Comparison of ENCODE assay signal across 18 mouse cellular contexts in genomic region chr15:77757586-77758226, GRCm38 (mm10). TPM values are rescaled to one million over a fixed set of nuclear protein-coding genes. Genes with fewer than 3 reads are reported as not detected.
DNase-seq lines count a peak whose midpoint lies in the region; ATAC-seq and TF ChIP-seq lines count a peak whose summit lies in the region.
"Had no signal": no experiment of that assay in that cellular context is flagged by ENCODE, and none has a peak within 500 bp of the region (broad histone marks: within the 10 kb centered on the region; RNA-seq: fewer than 3 reads in every experiment).

No protein-coding gene starts in this region.

- no peaks in the 10 kb centered on the region for H3K4me1 ChIP-seq in kidney, postnatal 0 days (replicated peaks; ENCODE audit: insufficient read depth, low read length)
- no peaks in the 10 kb centered on the region for H3K4me1 ChIP-seq in kidney, embryonic 14.5 days (ENCODE audit: control insufficient read depth, insufficient read depth, low read length)
- H3K4me1 ChIP-seq in CH12.LX (ENCODE audit: control insufficient read depth in 1 of 2, insufficient read depth in 2 of 2): peaks cover 0 to 2% of the 10 kb centered on the region in 2 experiments; a peak in 1 of 4 replicates
- H3K4me1 ChIP-seq in liver, embryonic 14.5 days (replicated peaks; ENCODE audit: control insufficient read depth in 2 of 2, insufficient read depth in 2 of 2, low read length in 1 of 2): peaks cover 17 to 24% of the 10 kb centered on the region in 2 experiments
- H3K4me1 ChIP-seq: forebrain, embryonic 15.5 days; limb, embryonic 13.5 days had no signal

- no peak for DNase-seq in kidney, postnatal 0 days (ENCODE audit: low spot score)
- peak; percentile 59 for DNase-seq in 416B (ENCODE audit: low read depth)
- DNase-seq in CH12.LX (ENCODE audit: extremely low read depth): no peak
- no peak for DNase-seq in liver, embryonic 14.5 days (ENCODE audit: low read depth in 3 of 3, low spot score in 3 of 3)
- DNase-seq in left cerebral cortex, adult 11 months (ENCODE audit: low spot score): no peak
- DNase-seq: gastrocnemius, postnatal 10 days; thymus, adult 18-20 months had no signal

- 82% methylated on average over 4 of the region's 4 CpGs for WGBS in kidney, postnatal 0 days
- 80% methylated on average over 4 of the region's 4 CpGs for WGBS in kidney, embryonic 14.5 days
- WGBS in liver, embryonic 14.5 days (ENCODE audit: insufficient replicate concordance): 68% methylated on average over 4 of the region's 4 CpGs

- H3K79me2 ChIP-seq in CH12.LX (replicated peaks; ENCODE audit: control insufficient read depth, extremely low read depth, insufficient read depth, poor library complexity, severe bottlenecking): no peaks in the 10 kb centered on the region

- no peak for TF ChIP-seq EP300 in CH12.LX (IDR thresholded peaks at IDR 0.05; ENCODE audit: low read length)
- no peak for TF ChIP-seq EP300 in liver, embryonic 14.5 days (IDR thresholded peaks at IDR 0.05; ENCODE audit: low read depth)

- no peak for ATAC-seq in kidney, postnatal 0 days (replicated peaks; ENCODE audit: low FRiP score, low read depth)
- no peak for ATAC-seq in kidney, embryonic 14.5 days (ENCODE audit: low FRiP score, low TSS enrichment)
- no peak for ATAC-seq in liver, embryonic 14.5 days (ENCODE audit: insufficient read depth)
- ATAC-seq in megakaryocyte progenitor cell, adult 5-6 weeks (replicated peaks; ENCODE audit: poor library complexity): no peak
- ATAC-seq: forebrain, embryonic 15.5 days had no signal

- dilution Hi-C loops in CH12.LX (cut with MboI; ENCODE audit: extremely low pct_ligation_motif_present, extremely low pct_unique_long_range_greater_than_20kb, low sequenced_read_pairs): no loop called here

- H3K9me3 ChIP-seq in kidney, postnatal 0 days (replicated peaks; ENCODE audit: low read length): no peaks in the 10 kb centered on the region
- no peaks in the 10 kb centered on the region for H3K9me3 ChIP-seq in kidney, embryonic 14.5 days (ENCODE audit: control insufficient read depth, low read length)
- no peaks in the 10 kb centered on the region for H3K9me3 ChIP-seq in CH12.LX (replicated peaks; ENCODE audit: low read length)
- no peaks in the 10 kb centered on the region for H3K9me3 ChIP-seq in liver, embryonic 14.5 days (ENCODE audit: control insufficient read depth, low read length)
- H3K9me3 ChIP-seq: forebrain, embryonic 15.5 days; limb, embryonic 13.5 days had no signal

- H3K27ac ChIP-seq in kidney, postnatal 0 days: no peak overlapping the region
- H3K27ac ChIP-seq in kidney, embryonic 14.5 days (ENCODE audit: low read depth, low read length): no peak overlapping the region
- H3K27ac ChIP-seq in CH12.LX (ENCODE audit: insufficient read depth, low read depth): no peak overlapping the region
- H3K27ac ChIP-seq in liver, embryonic 14.5 days: no peak overlapping the region
- H3K27ac ChIP-seq: forebrain, embryonic 15.5 days; hindbrain, embryonic 14.5 days; limb, embryonic 13.5 days had no signal

- TF ChIP-seq POLR2A in CH12.LX (IDR thresholded peaks at IDR 0.05; ENCODE audit: low read depth, low read length): no peak

- TF ChIP-seq CTCF in kidney, postnatal 0 days (IDR thresholded peaks at IDR 0.05; ENCODE audit: low read depth): peak; percentile 51
- peak in 1 of 2 experiments; percentile 51; a peak in 2 of 4 replicates for TF ChIP-seq CTCF in CH12.LX (conservative IDR thresholded peaks at IDR 0.05 in 1 of 2, IDR thresholded peaks at IDR 0.05 in 1 of 2; ENCODE audit: low read depth in 2 of 2, low read length in 2 of 2)
- TF ChIP-seq CTCF in liver, embryonic 14.5 days (IDR thresholded peaks at IDR 0.05; ENCODE audit: low read depth): peak; percentile 65

- no peak overlapping the region for H3K9ac ChIP-seq in kidney, postnatal 0 days (ENCODE audit: low read depth, low read length)
- H3K9ac ChIP-seq in kidney, embryonic 14.5 days (ENCODE audit: low read depth, low read length): no peak overlapping the region
- H3K9ac ChIP-seq in CH12.LX (ENCODE audit: insufficient read depth, low read depth): no peak overlapping the region
- no peak overlapping the region for H3K9ac ChIP-seq in liver, embryonic 14.5 days (replicated peaks)
- H3K9ac ChIP-seq: forebrain, embryonic 15.5 days; hindbrain, embryonic 14.5 days; limb, embryonic 13.5 days had no signal

- no peaks in the 10 kb centered on the region for H3K27me3 ChIP-seq in kidney, postnatal 0 days (ENCODE audit: insufficient read depth, low read length)
- no peaks in the 10 kb centered on the region for H3K27me3 ChIP-seq in kidney, embryonic 14.5 days (ENCODE audit: control insufficient read depth, insufficient read depth, low read length)
- H3K27me3 ChIP-seq in CH12.LX (replicated peaks): peaks cover 13% of the 10 kb centered on the region
- H3K27me3 ChIP-seq in liver, embryonic 14.5 days (ENCODE audit: control insufficient read depth, insufficient read depth, low read length): no peaks in the 10 kb centered on the region
- H3K27me3 ChIP-seq: forebrain, embryonic 15.5 days; limb, embryonic 13.5 days had no signal

- in situ Hi-C loops in CH12.LX (cut with MboI; ENCODE audit: low pct_ligation_motif_present, low pct_unique_long_range_greater_than_20kb, low sequenced_read_pairs): no loop called here

- H3K4me3 ChIP-seq in kidney, postnatal 0 days (replicated peaks; ENCODE audit: low read depth, low read length): no peak overlapping the region
- no peak overlapping the region for H3K4me3 ChIP-seq in kidney, embryonic 14.5 days (ENCODE audit: low read length)
- no peak overlapping the region for H3K4me3 ChIP-seq in CH12.LX (replicated peaks in 1 of 3; ENCODE audit: low read depth in 2 of 3, low read length in 2 of 3, poor library complexity in 1 of 3)
- no peak overlapping the region for H3K4me3 ChIP-seq in liver, embryonic 14.5 days (ENCODE audit: insufficient read depth in 1 of 2, low read depth in 2 of 2, low read length in 2 of 2)
- H3K4me3 ChIP-seq: forebrain, embryonic 15.5 days; limb, embryonic 13.5 days had no signal

- no peak; the same call in 1 of the 2 replicates for TF ChIP-seq RAD21 in CH12.LX (IDR thresholded peaks at IDR 0.05; ENCODE audit: low read depth, low read length)

- H3K36me3 ChIP-seq in kidney, postnatal 0 days (ENCODE audit: insufficient read depth, low read length): peaks cover 28% of the 10 kb centered on the region
- peaks cover 31% of the 10 kb centered on the region for H3K36me3 ChIP-seq in kidney, embryonic 14.5 days (ENCODE audit: control insufficient read depth, insufficient read depth, low read length)
- peaks cover 27 to 38% of the 10 kb centered on the region in 2 experiments for H3K36me3 ChIP-seq in CH12.LX (replicated peaks in 1 of 2; ENCODE audit: control insufficient read depth in 1 of 2, insufficient read depth in 1 of 2, low read length in 1 of 2)
- peaks cover 27% of the 10 kb centered on the region for H3K36me3 ChIP-seq in liver, embryonic 14.5 days (replicated peaks; ENCODE audit: control insufficient read depth, insufficient read depth, low read depth)

- H3K4me2 ChIP-seq in kidney, postnatal 0 days (ENCODE audit: low read length): no peak overlapping the region
- H3K4me2 ChIP-seq in kidney, embryonic 14.5 days (replicated peaks; ENCODE audit: low read depth, low read length): no peak overlapping the region
- no peak overlapping the region for H3K4me2 ChIP-seq in CH12.LX (ENCODE audit: insufficient read depth, low read depth, poor library complexity, severe bottlenecking)
- no peak overlapping the region for H3K4me2 ChIP-seq in liver, embryonic 14.5 days (ENCODE audit: low read depth)
- H3K4me2 ChIP-seq: forebrain, embryonic 15.5 days; hindbrain, embryonic 14.5 days; limb, embryonic 13.5 days had no signal

TF ChIP-seq in CH12.LX, 34 proteins besides CTCF, POLR2A, EP300 and RAD21:
- TF ChIP-seq MYC (IDR thresholded peaks at IDR 0.05; ENCODE audit: low read depth, low read length) (0 out of 2 replicates have a peak, but pooled peaks have one; percentile 64), PAX5 (IDR thresholded peaks at IDR 0.05; ENCODE audit: low read length) (no peak)

RNA-seq across cellular contexts. Expression of gene Apol8, which starts 0.9 kb away (rescaled TPM):
- polyA plus RNA-seq in kidney, postnatal 0 days (2015; fragmentation: Nextera tagmentation; extraction: Ambion mirVana): not detected in 2 replicates
- polyA plus RNA-seq in kidney, embryonic 14.5 days (2014; fragmentation: Nextera tagmentation; extraction: Ambion mirVana): not detected in 2 replicates
- total RNA-seq in CH12.LX (2012; rRNA removed): 0.17 TPM in 1 of 2 replicates, not detected in the other
- 0.15 and 0.84 TPM in 2 replicates for total RNA-seq in CH12.LX (2014; rRNA removed)
- polyA plus RNA-seq in CH12.LX (2012; ENCODE audit: insufficient read length, low read depth): 0.14 and 0.50 TPM in 2 replicates
- 32.6 and 43.9 TPM in 2 replicates for polyA plus RNA-seq in liver, embryonic 14.5 days (2012; rRNA removed)
- 12.7 and 13.5 TPM in 2 replicates for polyA plus RNA-seq in liver, embryonic 14.5 days (2014; fragmentation: Nextera tagmentation; extraction: Ambion mirVana)
- 0.05 and 1.8 TPM in 2 replicates for total RNA-seq in megakaryocyte progenitor cell, adult 5-6 weeks (2015)
- total RNA-seq in megakaryocyte progenitor cell, adult 5-6 weeks (2017): 0.14 and 0.50 TPM in 2 replicates
- total RNA-seq: adrenal gland, postnatal 36 days; heart, adult 8-10 months; heart, postnatal 10 days had no signal
- polyA plus RNA-seq: activated CD4-positive, CD25-positive, alpha-beta regulatory T cell, adult 4 months; forebrain, embryonic 15.5 days; hindbrain, embryonic 14.5 days; limb, embryonic 13.5 days had no signal

RNA-seq across cellular contexts. Expression of gene Apol9b, which starts 28.9 kb away (rescaled TPM):
- 0.14 and 0.15 TPM in 2 replicates for polyA plus RNA-seq in kidney, postnatal 0 days (2015; fragmentation: Nextera tagmentation; extraction: Ambion mirVana)
- polyA plus RNA-seq in kidney, embryonic 14.5 days (2014; fragmentation: Nextera tagmentation; extraction: Ambion mirVana): 0.34 TPM in 1 of 2 replicates, not detected in the other
- total RNA-seq in CH12.LX (2012; rRNA removed): not detected in 2 replicates
- total RNA-seq in CH12.LX (2014; rRNA removed): not detected in 2 replicates
- polyA plus RNA-seq in CH12.LX (2012; ENCODE audit: insufficient read length, low read depth): not detected in 2 replicates
- polyA plus RNA-seq in liver, embryonic 14.5 days (2012; rRNA removed): 0.04 and 0.05 TPM in 2 replicates
- polyA plus RNA-seq in liver, embryonic 14.5 days (2014; fragmentation: Nextera tagmentation; extraction: Ambion mirVana): 0.06 TPM in 1 of 2 replicates, not detected in the other
- not detected in 2 replicates for total RNA-seq in megakaryocyte progenitor cell, adult 5-6 weeks (2015)
- total RNA-seq in megakaryocyte progenitor cell, adult 5-6 weeks (2017): not detected in 2 replicates
- total RNA-seq: gastrocnemius, postnatal 10 days; heart, postnatal 10 days; layer of hippocampus, postnatal 36 days had no signal
- polyA plus RNA-seq: forebrain, embryonic 15.5 days; limb, embryonic 13.5 days had no signal

RNA-seq across cellular contexts. Expression of gene Apol7e, which starts 59.0 kb away (rescaled TPM):
- polyA plus RNA-seq in kidney, postnatal 0 days (2015; fragmentation: Nextera tagmentation; extraction: Ambion mirVana): not detected in 2 replicates
- polyA plus RNA-seq in kidney, embryonic 14.5 days (2014; fragmentation: Nextera tagmentation; extraction: Ambion mirVana): not detected in 2 replicates
- total RNA-seq in CH12.LX (2012; rRNA removed): not detected in 2 replicates
- total RNA-seq in CH12.LX (2014; rRNA removed): not detected in 2 replicates
- polyA plus RNA-seq in CH12.LX (2012; ENCODE audit: insufficient read length, low read depth): not detected in 2 replicates
- polyA plus RNA-seq in liver, embryonic 14.5 days (2012; rRNA removed): 0.02 TPM in 1 of 2 replicates, not detected in the other
- not detected in 2 replicates for polyA plus RNA-seq in liver, embryonic 14.5 days (2014; fragmentation: Nextera tagmentation; extraction: Ambion mirVana)
- total RNA-seq in megakaryocyte progenitor cell, adult 5-6 weeks (2015): 0.94 TPM in 1 of 2 replicates, not detected in the other
- 0.07 TPM in 1 of 2 replicates, not detected in the other for total RNA-seq in megakaryocyte progenitor cell, adult 5-6 weeks (2017)
- total RNA-seq: adrenal gland, postnatal 36 days; gastrocnemius, postnatal 10 days; heart, adult 8-10 months; layer of hippocampus, postnatal 36 days had no signal
- polyA plus RNA-seq: forebrain, embryonic 15.5 days; hindbrain, embryonic 14.5 days; limb, embryonic 13.5 days; lung, embryonic 16.5 days had no signal
